Mouse (Mus musculus) adrenal gland, adult 2 months (tissue): ENCODE data around the gene Ankrd60. TPM values are rescaled to one million over a fixed set of nuclear protein-coding genes. Genes with fewer than 3 reads are reported as not detected.

Source experiments
- polyA plus RNA-seq: library from polyadenylated mRNA; depleted of rRNA; stranded (reverse); fragments of >200 nt; gene quantifications from 2 replicates; pipeline ENCODE4 v1.2.3, GENCODE M21; 2012; rRNA removed
- total RNA-seq, 2 experiments: library from RNA; stranded (reverse); gene quantifications; 2 replicates each; pipeline ENCODE4 v1.2.3; 2021

Gene Ankrd60
- total and polyA plus RNA-seq, 3 experiments, result not detected

Other genes starting within 250 kb of the Ankrd60 start
- not detected for gene 1700021F07Rik, start 55.8 kb downstream of the Ankrd60 start, total RNA-seq
- not detected in 2 replicates for gene 1700021F07Rik, start 55.8 kb downstream of the Ankrd60 start, polyA plus RNA-seq
- gene Rab22a, start 81.4 kb upstream of the Ankrd60 start, total RNA-seq, result 10 to 100 TPM; 30.0 to 35.0 TPM
- gene Rab22a, start 81.4 kb upstream of the Ankrd60 start, polyA plus RNA-seq, result 62.4 and 64.8 TPM in 2 replicates
- not detected for gene 1700010B08Rik, start 141.1 kb upstream of the Ankrd60 start, total RNA-seq
- gene 1700010B08Rik, start 141.1 kb upstream of the Ankrd60 start, polyA plus RNA-seq, result not detected in 2 replicates
- 100 to 1,000 TPM; 173 to 209 TPM for gene Vapb, start 159.1 kb upstream of the Ankrd60 start, total RNA-seq
- gene Vapb, start 159.1 kb upstream of the Ankrd60 start, polyA plus RNA-seq, result 13.1 and 17.3 TPM in 2 replicates